Mouse (Mus musculus) cerebellum, postnatal 10 days (tissue): ENCODE measurements at regions not wholly inside any gene's neighbourhood (a gene's known extent, or its start where the extent isn't known, plus 50 kb on each side); places are given as distances from the start of the nearest gene placed in this dataset.
A peak's percentile ranks its signal among the peaks of the same experiment; 100 is the strongest.

ENCODE experiments used
- DNase-seq, 2 experiments: peaks; one replicate each; pipeline ENCODE4 v3.0.0; 2021; ENCODE audit warnings: mixed read lengths in 2 of 2

DNA sequence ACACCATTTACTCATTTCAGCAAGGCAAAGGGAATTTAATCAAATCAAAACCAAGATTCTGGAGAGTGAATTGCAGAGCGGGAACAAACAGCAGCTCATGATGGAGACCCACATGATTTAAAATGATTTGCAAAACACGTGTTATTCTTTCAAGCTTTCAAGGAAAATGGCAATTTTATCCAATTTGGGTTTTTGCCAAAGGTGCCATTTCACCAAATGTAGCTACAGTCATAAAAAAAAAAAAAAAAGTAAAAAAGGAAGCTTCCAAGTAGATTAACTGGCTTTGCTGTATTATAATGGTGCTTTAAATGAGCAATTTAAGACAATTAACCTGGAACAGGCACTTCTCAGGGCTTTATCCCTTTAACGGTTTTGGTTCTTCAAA lies 1052.7 kb downstream of the 5730522E02Rik start:
- DNase-seq = no peak

DNA sequence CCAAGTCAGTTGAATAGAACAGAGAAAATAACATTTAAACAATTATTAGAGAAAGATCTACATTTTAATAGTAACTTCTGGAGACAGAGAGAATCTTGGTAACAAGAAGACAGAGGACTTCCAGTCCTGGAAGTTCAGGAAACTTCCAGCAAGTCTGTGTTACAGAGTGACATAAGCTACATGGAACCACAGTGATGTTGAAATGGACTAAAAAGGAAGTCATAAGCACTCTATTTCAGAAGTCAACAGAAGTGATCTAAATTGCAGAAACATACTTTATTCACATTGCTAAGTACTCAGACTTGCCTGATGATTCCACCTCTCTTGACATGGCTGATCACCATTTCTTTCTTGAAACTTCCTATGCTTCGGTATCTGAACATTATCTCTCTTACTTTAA lies 1051.7 kb downstream of the 5730522E02Rik start:
- DNase-seq = no peak

DNA sequence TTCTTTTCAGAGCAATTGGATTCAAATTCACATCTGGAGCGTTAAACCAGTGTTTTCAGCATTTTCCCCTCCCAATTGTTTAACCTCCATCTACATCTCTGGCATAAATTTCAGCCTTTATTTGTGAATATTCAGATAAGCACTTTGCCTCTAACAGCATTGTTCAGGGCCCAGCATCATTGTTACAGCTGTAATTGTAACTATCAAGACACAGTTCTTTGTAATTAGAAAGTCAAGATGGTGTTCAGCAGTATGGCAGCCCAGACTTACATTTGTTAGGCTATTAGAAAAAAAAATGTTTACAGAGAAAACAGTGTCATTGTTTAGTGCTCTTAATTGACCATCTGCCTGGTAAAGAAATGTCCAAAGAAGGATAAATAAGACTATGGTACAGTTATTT lies 1042.6 kb downstream of the 5730522E02Rik start:
- no peak for DNase-seq

DNA sequence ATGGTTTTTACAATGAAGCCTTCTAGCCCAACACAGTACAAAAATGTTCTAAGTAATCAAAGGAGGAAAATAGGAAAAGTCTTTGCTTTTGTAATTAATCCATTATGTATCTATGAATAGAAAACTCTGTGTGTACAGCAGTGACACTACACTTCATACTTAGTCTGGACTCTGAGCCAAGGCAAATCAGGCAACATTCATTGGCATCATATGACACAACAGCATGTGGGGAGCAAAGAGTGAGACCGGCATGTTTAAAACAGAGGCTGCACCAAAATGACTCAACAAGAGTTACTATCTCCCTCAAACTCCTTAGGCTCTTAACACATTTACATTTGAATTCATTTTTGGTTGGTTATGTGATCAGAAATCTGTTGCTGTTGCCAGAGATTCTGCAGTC lies 1039.5 kb downstream of the 5730522E02Rik start:
- peak in 1 of 2 experiments; percentile 22 for DNase-seq
